Mouse (Mus musculus): ENCODE results near the gene Slc4a4. TPM values are rescaled to one million over a fixed set of nuclear protein-coding genes. Genes with fewer than 3 reads are reported as not detected.
"Not testable (repeated sequence)": the region's sequence is repeated elsewhere in the genome, so short reads cannot be mapped to it uniquely, and the experiment has no call there.

Slc4a4 gene
- polyA plus RNA-seq, 1 experiment from 2014 or later, result 1.6 TPM

- H3K9ac ChIP-seq (ENCODE audit: low read depth, low read length), result no peak overlapping the region
- H3K4me2 ChIP-seq (replicated peaks; ENCODE audit: low read depth, low read length), result no peak overlapping the region
- H3K27ac ChIP-seq (ENCODE audit: low read depth, low read length), result no peak overlapping the region
- 77% methylated on average over 9 of the region's 9 CpGs for WGBS
- no peaks in the 10 kb centered on the region for H3K36me3 ChIP-seq (ENCODE audit: control insufficient read depth, insufficient read depth, low read length)
- H3K4me3 ChIP-seq (ENCODE audit: low read depth, low read length), result no peak overlapping the region
- H3K27me3 ChIP-seq (ENCODE audit: control insufficient read depth, insufficient read depth, low read length), result no peaks in the 10 kb centered on the region
- no peaks in the 10 kb centered on the region for H3K9me3 ChIP-seq (ENCODE audit: control insufficient read depth, low read length)
- no peaks in the 10 kb centered on the region for H3K4me1 ChIP-seq (replicated peaks; ENCODE audit: control insufficient read depth, insufficient read depth, low read length)
- ATAC-seq (ENCODE audit: low FRiP score) (no peak), DNase-seq (ENCODE audit: low spot score) (no peak)
Observed at GRCm38 (mm10) chr5:88990196-88990747, 103.7 kb downstream of the Slc4a4 start.

GRCm38 (mm10) chr5:88991309-88991708 is 104.7 kb downstream of the Slc4a4 start:
- H3K36me3 ChIP-seq (ENCODE audit: control insufficient read depth, insufficient read depth, low read length); ATAC-seq (ENCODE audit: low FRiP score): not testable (repeated sequence)

GRCm38 (mm10) chr5:88994533-88994932 is 107.9 kb downstream of the Slc4a4 start:
- Histone ChIP-seq H3K4me1 (replicated peaks; ENCODE audit: control insufficient read depth, insufficient read depth, low read length) (no peaks in the 10 kb centered on the region), H3K9ac (ENCODE audit: low read depth, low read length) (no peak overlapping the region), H3K27me3 (ENCODE audit: control insufficient read depth, insufficient read depth, low read length) (no peaks in the 10 kb centered on the region), H3K36me3 (ENCODE audit: control insufficient read depth, insufficient read depth, low read length) (no peaks in the 10 kb centered on the region), H3K9me3 (ENCODE audit: control insufficient read depth, low read length) (no peaks in the 10 kb centered on the region), H3K4me2 (replicated peaks; ENCODE audit: low read depth, low read length) (no peak overlapping the region), H3K4me3 (ENCODE audit: low read depth, low read length) (no peak overlapping the region), H3K27ac (ENCODE audit: low read depth, low read length) (no peak overlapping the region)
- ATAC-seq (ENCODE audit: low FRiP score), result no peak
- 96% methylated on average over 5 of the region's 5 CpGs for WGBS
- DNase-seq (ENCODE audit: low spot score), result no peak

More at GRCm38 (mm10) chr5:88991309-88991708, 104.7 kb downstream of the Slc4a4 start:
- H3K4me1 ChIP-seq (replicated peaks; ENCODE audit: control insufficient read depth, insufficient read depth, low read length); H3K9ac ChIP-seq (ENCODE audit: low read depth, low read length); H3K4me3 ChIP-seq (ENCODE audit: low read depth, low read length); DNase-seq (ENCODE audit: low spot score); H3K4me2 ChIP-seq (replicated peaks; ENCODE audit: low read depth, low read length); H3K27ac ChIP-seq (ENCODE audit: low read depth, low read length); H3K27me3 ChIP-seq (ENCODE audit: control insufficient read depth, insufficient read depth, low read length); H3K9me3 ChIP-seq (ENCODE audit: control insufficient read depth, low read length): not testable (repeated sequence)
- WGBS, result 95% methylated on average over 2 of the region's 2 CpGs

GRCm38 (mm10) chr5:88996246-88996645 is 109.6 kb downstream of the Slc4a4 start:
- Histone ChIP-seq H3K9me3 (ENCODE audit: control insufficient read depth, low read length) (no peaks in the 10 kb centered on the region), H3K27me3 (ENCODE audit: control insufficient read depth, insufficient read depth, low read length) (no peaks in the 10 kb centered on the region), H3K4me3 (ENCODE audit: low read depth, low read length) (no peak overlapping the region), H3K27ac (ENCODE audit: low read depth, low read length) (no peak overlapping the region), H3K4me2 (replicated peaks; ENCODE audit: low read depth, low read length) (no peak overlapping the region), H3K36me3 (ENCODE audit: control insufficient read depth, insufficient read depth, low read length) (no peaks in the 10 kb centered on the region), H3K4me1 (replicated peaks; ENCODE audit: control insufficient read depth, insufficient read depth, low read length) (no peaks in the 10 kb centered on the region), H3K9ac (ENCODE audit: low read depth, low read length) (no peak overlapping the region)
- no peak for ATAC-seq (ENCODE audit: low FRiP score)
- WGBS, result 95% methylated on average over 8 of the region's 8 CpGs
- no peak for DNase-seq (ENCODE audit: low spot score)

- Histone ChIP-seq H3K27ac (ENCODE audit: low read depth, low read length) (no peak overlapping the region), H3K4me2 (replicated peaks; ENCODE audit: low read depth, low read length) (no peak overlapping the region), H3K4me1 (replicated peaks; ENCODE audit: control insufficient read depth, insufficient read depth, low read length) (no peaks in the 10 kb centered on the region), H3K27me3 (ENCODE audit: control insufficient read depth, insufficient read depth, low read length) (no peaks in the 10 kb centered on the region), H3K9ac (ENCODE audit: low read depth, low read length) (no peak overlapping the region), H3K4me3 (ENCODE audit: low read depth, low read length) (no peak overlapping the region), H3K36me3 (ENCODE audit: control insufficient read depth, insufficient read depth, low read length) (no peaks in the 10 kb centered on the region), H3K9me3 (ENCODE audit: control insufficient read depth, low read length) (no peaks in the 10 kb centered on the region)
- WGBS, result 90% methylated on average over 6 of the region's 6 CpGs
- DNase-seq (ENCODE audit: low spot score), result no peak
- ATAC-seq (ENCODE audit: low FRiP score), result no peak
Observed at GRCm38 (mm10) chr5:88997277-88997676, 110.7 kb downstream of the Slc4a4 start.

GRCm38 (mm10) chr5:88999793-89000192 is 113.2 kb downstream of the Slc4a4 start:
- 96% methylated on average over 6 of the region's 6 CpGs for WGBS
- ATAC-seq (ENCODE audit: low FRiP score) (no peak), DNase-seq (ENCODE audit: low spot score) (no peak)
- Histone ChIP-seq H3K27me3 (ENCODE audit: control insufficient read depth, insufficient read depth, low read length) (no peaks in the 10 kb centered on the region), H3K4me1 (replicated peaks; ENCODE audit: control insufficient read depth, insufficient read depth, low read length) (no peaks in the 10 kb centered on the region), H3K4me2 (replicated peaks; ENCODE audit: low read depth, low read length) (no peak overlapping the region), H3K36me3 (ENCODE audit: control insufficient read depth, insufficient read depth, low read length) (no peaks in the 10 kb centered on the region), H3K9me3 (ENCODE audit: control insufficient read depth, low read length) (no peaks in the 10 kb centered on the region), H3K9ac (ENCODE audit: low read depth, low read length) (no peak overlapping the region), H3K4me3 (ENCODE audit: low read depth, low read length) (no peak overlapping the region), H3K27ac (ENCODE audit: low read depth, low read length) (no peak overlapping the region)

- DNase-seq (ENCODE audit: low spot score) (no peak), ATAC-seq (ENCODE audit: low FRiP score) (no peak)
- Histone ChIP-seq H3K27me3 (ENCODE audit: control insufficient read depth, insufficient read depth, low read length) (no peaks in the 10 kb centered on the region), H3K36me3 (ENCODE audit: control insufficient read depth, insufficient read depth, low read length) (no peaks in the 10 kb centered on the region), H3K4me2 (replicated peaks; ENCODE audit: low read depth, low read length) (no peak overlapping the region), H3K4me1 (replicated peaks; ENCODE audit: control insufficient read depth, insufficient read depth, low read length) (no peaks in the 10 kb centered on the region), H3K4me3 (ENCODE audit: low read depth, low read length) (no peak overlapping the region), H3K27ac (ENCODE audit: low read depth, low read length) (no peak overlapping the region), H3K9me3 (ENCODE audit: control insufficient read depth, low read length) (no peaks in the 10 kb centered on the region), H3K9ac (ENCODE audit: low read depth, low read length) (no peak overlapping the region)
- WGBS, result 95% methylated on average over 6 of the region's 7 CpGs
Observed at GRCm38 (mm10) chr5:89000598-89000997, 114.0 kb downstream of the Slc4a4 start.

GRCm38 (mm10) chr5:89010116-89010515 is 123.5 kb downstream of the Slc4a4 start:
- Histone ChIP-seq H3K4me3 (ENCODE audit: low read depth, low read length) (no peak overlapping the region), H3K4me2 (replicated peaks; ENCODE audit: low read depth, low read length) (no peak overlapping the region), H3K4me1 (replicated peaks; ENCODE audit: control insufficient read depth, insufficient read depth, low read length) (no peaks in the 10 kb centered on the region), H3K27me3 (ENCODE audit: control insufficient read depth, insufficient read depth, low read length) (no peaks in the 10 kb centered on the region), H3K9ac (ENCODE audit: low read depth, low read length) (no peak overlapping the region), H3K9me3 (ENCODE audit: control insufficient read depth, low read length) (no peaks in the 10 kb centered on the region), H3K27ac (ENCODE audit: low read depth, low read length) (no peak overlapping the region), H3K36me3 (ENCODE audit: control insufficient read depth, insufficient read depth, low read length) (no peaks in the 10 kb centered on the region)
- DNase-seq (ENCODE audit: low spot score) (no peak), ATAC-seq (ENCODE audit: low FRiP score) (no peak)
- WGBS, result 62% methylated on average over 5 of the region's 5 CpGs

- H3K4me3 ChIP-seq (ENCODE audit: low read depth, low read length), result no peak overlapping the region
- no peaks in the 10 kb centered on the region for H3K36me3 ChIP-seq (ENCODE audit: control insufficient read depth, insufficient read depth, low read length)
- DNase-seq (ENCODE audit: low spot score), result no peak
- no peaks in the 10 kb centered on the region for H3K27me3 ChIP-seq (ENCODE audit: control insufficient read depth, insufficient read depth, low read length)
- no peak overlapping the region for H3K27ac ChIP-seq (ENCODE audit: low read depth, low read length)
- H3K4me2 ChIP-seq (replicated peaks; ENCODE audit: low read depth, low read length), result no peak overlapping the region
- no peaks in the 10 kb centered on the region for H3K9me3 ChIP-seq (ENCODE audit: control insufficient read depth, low read length)
- H3K9ac ChIP-seq (ENCODE audit: low read depth, low read length), result no peak overlapping the region
- ATAC-seq (ENCODE audit: low FRiP score), result no peak
- WGBS, result 94% methylated on average over 3 of the region's 3 CpGs
- no peaks in the 10 kb centered on the region for H3K4me1 ChIP-seq (replicated peaks; ENCODE audit: control insufficient read depth, insufficient read depth, low read length)
Observed at GRCm38 (mm10) chr5:89012456-89012855, 125.8 kb downstream of the Slc4a4 start.
